Mouse (Mus musculus) ES-E14 (cell line): Measurements from ENCODE around the gene Alox5.

Experiments
- MAFK ChIP-seq: IDR thresholded peaks from 2 replicates; pipeline ENCODE4 v1.6.1; 2014; ENCODE audit warnings: mild to moderate bottlenecking, low read depth, low read length, inconsistent platforms; ENCODE audit not compliant: insufficient read depth
- ZNF384 ChIP-seq: IDR thresholded peaks from 2 replicates; pipeline ENCODE4 v1.6.1; 2012; ENCODE audit warnings: low read depth, low read length, inconsistent platforms

DNA sequence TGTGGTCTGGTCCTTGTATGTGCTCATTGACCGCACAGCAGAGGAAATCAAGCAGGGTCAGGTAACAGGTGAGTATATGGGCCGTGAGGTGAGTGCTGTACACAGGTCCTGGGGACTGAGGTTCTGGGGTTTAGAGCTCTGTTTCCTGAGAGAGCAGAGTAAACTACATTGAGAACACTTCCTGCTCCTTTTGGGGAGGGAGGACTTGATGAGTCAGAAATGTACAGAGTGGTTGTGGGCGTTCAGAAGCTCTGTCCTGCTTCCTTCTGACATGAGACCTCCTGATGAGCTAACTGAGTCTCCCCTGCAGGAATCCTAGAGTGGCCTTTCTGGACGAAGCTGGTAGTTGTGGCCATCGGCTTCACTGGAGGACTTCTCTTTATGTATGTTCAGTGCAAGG is 55.3 kb downstream of the Alox5 start:
- TF ChIP-seq ZNF384 (no peak), MAFK (no peak)
